Mouse (Mus musculus) spleen, adult 2 months (tissue): ENCODE data around the gene Slc10a1. TPM values are rescaled to one million over a fixed set of nuclear protein-coding genes. Genes with fewer than 3 reads are reported as not detected.

ENCODE experiments used
- DNase-seq, 2 experiments: peaks; one replicate each; pipeline versions ENCODE4 v3.0.0 to v3.0.0-alpha.2; 2012 to 2021; ENCODE audit warnings: low spot score in 2 of 2, low read depth in 1 of 2
- H3K27ac ChIP-seq: fragments of 200-500 bp; 2 replicates; pipeline ENCODE4 v1.5.1; 2012; ENCODE audit warnings: low read length, inconsistent platforms; ENCODE audit not compliant: insufficient read depth
- H3K27me3 ChIP-seq: fragments of 200-500 bp; 2 replicates; pipeline ENCODE4 v1.6.1; 2012; ENCODE audit warnings: mild to moderate bottlenecking, moderate library complexity, low read length, inconsistent platforms; ENCODE audit not compliant: control insufficient read depth, insufficient read depth
- H3K36me3 ChIP-seq: fragments of 200-500 bp; 2 replicates; pipeline ENCODE4 v1.6.1; 2012; ENCODE audit warnings: mild to moderate bottlenecking, low read length, inconsistent platforms; ENCODE audit not compliant: control insufficient read depth, insufficient read depth
- H3K4me1 ChIP-seq: fragments of 200-500 bp; 2 replicates; pipeline ENCODE4 v1.6.1; 2011; ENCODE audit warnings: inconsistent platforms; ENCODE audit not compliant: control insufficient read depth, insufficient read depth, insufficient read length
- H3K4me3 ChIP-seq: fragments of 200-500 bp; 2 replicates; pipeline ENCODE4 v1.5.1; 2011; ENCODE audit warnings: mild to moderate bottlenecking, inconsistent platforms; ENCODE audit not compliant: insufficient read depth, insufficient read length; ENCODE audit errors: extremely low read depth
- CTCF ChIP-seq: fragments of 200-500 bp; IDR thresholded peaks from 2 replicates; pipeline ENCODE4 v1.5.1; 2011; ENCODE audit warnings: mild to moderate bottlenecking, inconsistent platforms; ENCODE audit not compliant: insufficient read depth, insufficient read length, insufficient replicate concordance; ENCODE audit errors: extremely low read depth
- POLR2A ChIP-seq: fragments of 200-500 bp; IDR thresholded peaks from 2 replicates; pipeline ENCODE4 v1.6.1; 2011; ENCODE audit warnings: low read depth, low read length, inconsistent platforms
- WGBS: fragments of 180-500 bp; shearing (Covaris S2); methylation state at CpG from one replicate; pipeline ENCODE4 v1.1.7; 2018; 5-methylcytosine and 5-hydroxymethylcytosine counted together
- polyA plus RNA-seq: library from polyadenylated mRNA; depleted of rRNA; stranded (reverse); fragments of >200 nt; gene quantifications from 2 replicates; pipeline ENCODE4 v1.2.3, GENCODE M21; 2012; rRNA removed

Gene Slc10a1
- polyA plus RNA-seq, 1 experiment: not detected

DNA sequence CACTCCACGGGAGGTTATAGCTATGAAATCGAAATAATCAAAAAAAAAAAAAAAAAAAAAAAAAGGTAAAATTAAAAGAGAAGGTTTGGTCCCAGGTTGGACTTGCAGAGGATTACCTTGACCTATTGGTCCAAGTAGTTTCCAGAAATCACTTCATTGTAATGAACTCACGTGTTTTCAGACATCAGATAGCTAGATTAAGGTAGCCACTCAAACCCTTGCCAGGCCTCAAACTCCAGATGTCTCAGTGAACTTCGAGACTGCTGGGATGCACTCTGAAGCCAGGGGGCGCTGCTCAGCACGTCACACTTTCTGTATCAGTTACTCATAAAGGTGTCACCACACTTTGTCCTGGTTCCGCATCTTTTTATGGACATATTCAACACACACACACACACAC lies 50.7 kb downstream of the Slc10a1 start:
- no peak overlapping the region for H3K27ac ChIP-seq
- TF ChIP-seq CTCF: peak; percentile 56; the same call in 1 of the 2 replicates
- TF ChIP-seq POLR2A: no peak
- H3K36me3 ChIP-seq: no peaks in the 10 kb centered on the region
- H3K27me3 ChIP-seq: no peaks in the 10 kb centered on the region; the same call in 1 of the 2 replicates
- whole genome bisulfite sequencing: 55% methylated on average over 7 of the region's 7 CpGs
- peak in 1 of 2 experiments; percentile 48 for DNase-seq
- no peaks in the 10 kb centered on the region for H3K4me1 ChIP-seq
- no peak overlapping the region for H3K4me3 ChIP-seq

DNA sequence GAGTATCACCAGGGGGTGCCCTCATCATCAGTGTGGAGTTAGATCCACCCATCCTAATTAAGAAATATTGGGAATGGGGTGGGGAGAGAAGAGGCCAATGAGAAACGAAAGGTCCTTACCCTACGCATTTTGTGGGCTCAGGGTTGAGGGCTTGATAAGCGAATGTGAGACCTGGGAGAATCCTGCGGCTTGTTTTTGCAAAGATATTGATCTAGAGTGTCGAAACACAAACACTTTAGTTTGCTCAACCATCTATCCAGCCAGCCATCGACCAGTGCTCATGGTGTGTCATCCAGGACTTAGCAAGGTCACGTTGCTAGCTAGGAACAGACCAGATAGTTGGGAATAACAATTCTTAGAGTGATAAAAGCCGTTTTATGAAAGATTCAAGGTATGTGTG lies 58.9 kb downstream of the Slc10a1 start:
- TF ChIP-seq CTCF (no peak), POLR2A (no peak)
- Histone ChIP-seq H3K27ac (no peak overlapping the region), H3K36me3 (no peaks in the 10 kb centered on the region), H3K4me1 (no peaks in the 10 kb centered on the region), H3K27me3 (no peaks in the 10 kb centered on the region), H3K4me3 (no peak overlapping the region)
- 93% methylated on average over 8 of the region's 8 CpGs for WGBS
- DNase-seq: no peak

Other genes starting within 250 kb of the Slc10a1 start
- not detected in 2 replicates for gene Ccdc177, start 208.0 kb downstream of the Slc10a1 start, polyA plus RNA-seq
- gene Susd6, start 178.2 kb downstream of the Slc10a1 start, polyA plus RNA-seq: 32.0 and 49.8 TPM in 2 replicates
- 256 and 270 TPM in 2 replicates for gene Srsf5, start 23.2 kb downstream of the Slc10a1 start, polyA plus RNA-seq
- 0.51 and 0.79 TPM in 2 replicates for gene Smoc1, start 58.1 kb upstream of the Slc10a1 start, polyA plus RNA-seq